Mouse (Mus musculus) left cerebral cortex, postnatal 36 days (tissue): ENCODE measurements around the gene Fam120a. TPM values are rescaled to one million over a fixed set of nuclear protein-coding genes. Genes with fewer than 3 reads are reported as not detected.
A peak's percentile ranks its signal among the peaks of the same experiment; 100 is the strongest.

Source experiments
- DNase-seq, 2 experiments: peaks; one replicate each; pipeline ENCODE4 v3.0.0; 2021 to 2022; ENCODE audit warnings: low spot score in 2 of 2, mixed read lengths in 1 of 2
- intact Hi-C: fragments of 180-260 bp; cut with DNase I; formaldehyde crosslinking; loops from one replicate; pipeline ENCODE4 v1.15.1; 2025
- total RNA-seq, 2 experiments: library from RNA; stranded (reverse); gene quantifications; 2 replicates each; pipeline ENCODE4 v1.2.3; 2021

The Fam120a gene
- total RNA-seq, 2 experiments from 2014 or later, result 105 to 119 TPM

DNA sequence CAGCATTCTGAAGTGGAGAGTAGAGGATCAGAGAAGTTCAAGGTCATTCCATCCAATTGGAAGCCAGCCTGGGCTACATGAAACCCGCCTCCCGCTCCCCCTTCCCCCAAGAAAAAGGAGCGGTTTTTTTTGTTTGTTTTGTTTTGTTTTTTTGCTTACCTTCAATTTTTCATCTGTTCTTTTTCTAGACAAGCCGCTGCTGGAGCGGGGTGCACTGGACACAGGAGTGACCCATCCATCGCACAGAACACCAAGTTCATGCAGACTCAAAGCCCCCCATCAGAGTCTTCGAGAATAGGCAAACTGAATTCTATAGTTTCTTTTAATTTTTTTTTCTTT, 902 bp upstream of the Fam120a start:
- no peak for DNase-seq
- intact Hi-C loops, result loop anchor here (5.0 kb wide), 1 partner anchor 96 kb away; the partner anchor contains the start of gene Phf2

DNA sequence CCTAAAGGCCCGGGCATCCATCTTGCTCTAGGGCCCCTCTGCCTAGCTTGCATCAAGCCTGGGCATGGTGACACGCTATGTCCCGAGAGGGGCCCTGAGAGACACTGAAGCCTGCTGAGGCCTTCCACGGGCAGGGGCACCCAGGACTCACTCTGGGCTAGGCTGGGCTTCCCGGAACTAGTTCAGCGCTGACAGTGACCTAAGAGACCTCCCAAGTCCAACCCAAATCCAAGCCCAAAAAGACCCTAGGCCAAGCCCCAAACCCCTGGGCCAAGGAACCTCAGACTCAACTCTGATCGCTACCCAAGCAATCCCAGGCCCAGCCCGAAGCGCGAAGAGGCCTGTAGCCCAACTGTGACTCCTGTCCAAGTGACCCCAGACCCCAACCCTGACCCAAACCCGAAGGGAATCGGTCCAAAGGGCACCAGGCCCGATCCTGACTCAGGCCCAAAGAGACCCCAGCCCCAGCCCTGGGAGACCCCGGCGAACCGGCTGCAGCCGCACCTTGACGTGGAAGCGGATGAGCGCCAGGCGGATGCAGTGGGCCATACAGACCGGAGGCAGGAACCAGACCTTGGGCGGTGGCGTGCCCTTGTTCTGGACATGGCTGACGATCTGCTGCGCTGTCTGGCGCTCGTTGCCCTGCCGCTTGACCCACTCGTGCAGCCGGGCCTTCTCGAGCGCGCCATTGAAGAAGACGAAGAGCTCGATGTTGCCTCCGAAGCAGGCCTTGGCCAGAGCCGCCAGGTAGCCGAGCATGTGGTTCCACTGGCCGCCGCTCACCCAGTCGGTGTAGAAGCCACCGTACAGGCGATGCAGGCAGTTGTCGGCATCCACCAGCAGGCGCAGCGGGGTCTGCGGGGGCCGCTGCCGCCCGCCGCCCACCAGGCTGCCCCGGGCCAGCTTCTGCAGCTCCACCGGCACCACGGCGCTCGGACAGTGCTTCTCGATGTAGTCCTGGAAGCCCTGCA, 681 bp downstream of the Fam120a start:
- DNase-seq, result peak; percentile 60 to 62
- intact Hi-C loops, result loop anchor here (5.0 kb wide), 1 partner anchor 95 kb away; the partner anchor contains the start of gene Phf2

DNA sequence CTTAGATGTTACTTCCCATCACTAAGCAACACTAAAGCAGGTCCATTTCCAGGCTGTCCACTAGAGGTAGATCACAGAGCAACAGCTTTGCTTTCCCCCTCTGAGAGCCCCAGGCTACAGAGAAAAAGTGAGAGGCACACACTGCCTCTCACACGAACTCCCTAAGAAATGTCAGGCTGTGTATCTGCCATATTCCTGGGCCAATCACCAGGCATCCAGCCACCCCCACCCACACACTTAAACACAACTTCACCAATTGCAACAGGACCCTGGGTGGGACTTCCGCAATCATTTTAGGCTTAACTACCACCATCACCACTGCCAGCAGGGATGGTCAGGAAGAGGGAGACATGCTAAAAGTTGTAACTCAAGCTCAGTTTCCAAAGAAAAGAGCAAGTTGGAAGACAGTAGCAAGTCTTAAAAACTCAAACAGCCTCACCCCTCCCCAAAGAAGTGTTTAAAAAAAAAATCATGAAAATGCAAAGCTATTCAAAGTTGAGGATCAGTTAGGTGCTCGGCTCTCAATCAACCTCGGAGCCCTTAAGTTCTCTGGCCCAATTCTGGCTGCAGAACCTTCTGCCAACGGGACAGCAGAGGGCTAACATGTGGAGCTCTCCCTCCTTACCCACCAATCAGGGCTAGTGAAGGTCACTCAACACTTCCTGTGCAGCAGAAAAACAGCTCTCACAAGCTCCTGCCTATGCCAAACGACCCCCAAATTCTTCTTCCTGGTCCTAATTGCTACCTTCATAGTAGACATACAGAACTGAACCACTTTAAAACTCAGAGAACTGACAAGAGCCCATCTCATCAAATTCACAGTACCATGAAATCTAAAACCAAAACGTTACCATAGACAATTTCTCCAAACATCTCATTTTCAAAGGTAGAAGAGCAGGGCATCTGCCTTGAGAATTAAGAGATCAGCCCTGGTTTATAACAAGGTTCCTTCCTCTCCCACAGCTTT, 2.0 kb downstream of the Fam120a start:
- peak; percentile 58 to 64 for DNase-seq
- intact Hi-C loops, result loop anchor here (5.0 kb wide), 1 partner anchor 94 kb away; the partner anchor contains the start of gene Phf2

DNA sequence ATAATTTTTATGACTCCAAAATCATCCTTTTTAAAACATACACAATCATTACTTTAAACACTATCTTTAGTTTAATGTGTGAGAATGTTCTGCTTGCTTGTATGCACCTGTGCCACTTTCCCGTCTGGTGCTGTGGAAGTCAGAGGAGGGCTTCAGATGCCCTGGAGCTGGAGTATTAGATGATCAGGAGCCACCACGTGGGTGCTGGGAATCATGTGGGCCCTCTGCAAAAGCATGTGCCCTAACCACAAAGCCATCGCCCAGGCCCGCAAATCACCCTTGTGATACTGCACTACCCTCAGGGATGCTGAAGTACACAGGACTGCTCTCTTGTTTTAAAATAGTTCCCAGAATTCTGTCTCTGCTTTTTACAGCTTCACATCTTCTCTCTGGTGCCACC, 3.0 kb downstream of the Fam120a start:
- intact Hi-C loops, result loop anchor here (5.0 kb wide), 1 partner anchor 93 kb away; the partner anchor contains the start of gene Phf2
- DNase-seq, result no peak

DNA sequence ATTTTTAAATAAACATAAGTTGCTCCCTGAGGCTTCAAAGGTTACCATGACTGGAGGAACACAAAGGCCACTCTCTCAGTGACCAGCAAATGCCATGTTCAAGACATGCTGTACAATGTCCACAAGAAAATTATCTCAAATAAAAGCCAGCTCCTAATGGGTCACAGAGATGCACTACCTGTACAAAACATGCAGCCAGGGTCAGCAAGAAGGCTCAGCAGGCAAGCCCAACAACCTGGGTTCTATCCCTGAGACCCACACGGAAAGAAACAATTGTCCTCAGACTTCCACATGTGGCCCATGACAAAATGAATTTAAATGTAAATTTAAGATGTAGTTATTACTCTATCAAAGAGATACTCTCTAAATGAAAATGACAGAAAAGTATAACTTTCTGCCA, 4.7 kb downstream of the Fam120a start:
- no peak for DNase-seq
- intact Hi-C loops, result no loop called here

DNA sequence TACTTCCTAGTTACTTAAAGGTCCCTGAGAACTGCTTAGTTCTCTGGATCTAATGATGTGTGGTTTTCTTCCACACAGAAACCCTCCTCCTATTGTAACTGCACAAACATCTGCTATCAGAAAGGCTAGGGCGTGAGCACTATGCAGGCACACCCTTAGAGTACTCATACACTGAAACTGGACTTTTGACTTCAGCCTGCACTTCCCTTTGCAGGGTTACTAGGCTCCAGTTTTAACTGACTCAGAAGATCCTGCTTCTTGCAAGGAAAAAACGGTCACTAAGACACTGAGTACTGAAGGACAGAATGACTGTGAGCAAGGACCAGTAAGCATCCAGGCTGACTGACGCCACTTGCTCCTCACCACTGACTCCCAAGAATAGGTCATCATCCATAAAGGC, 5.3 kb downstream of the Fam120a start:
- DNase-seq, result no peak
- intact Hi-C loops, result no loop called here

DNA sequence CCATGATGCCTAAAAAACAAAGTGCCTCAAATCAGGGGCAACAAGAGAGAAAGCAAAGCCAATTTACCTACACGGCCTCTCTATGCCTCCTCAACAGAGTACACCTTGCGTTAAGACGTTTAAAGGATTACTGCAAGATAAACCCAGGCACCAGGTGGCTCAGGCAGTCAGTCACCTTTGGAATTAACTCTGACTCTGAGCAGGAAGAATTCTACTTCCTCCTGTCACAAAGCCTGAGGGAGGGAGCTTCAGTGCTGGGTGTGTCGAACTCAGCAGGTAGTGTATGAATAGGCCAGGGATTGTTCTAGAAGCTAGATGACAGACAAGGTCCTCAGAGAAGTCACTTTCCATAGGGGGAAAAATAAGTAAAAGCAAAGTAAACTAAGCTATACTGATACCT, 9.2 kb downstream of the Fam120a start:
- DNase-seq, result no peak
- intact Hi-C loops, result no loop called here

DNA sequence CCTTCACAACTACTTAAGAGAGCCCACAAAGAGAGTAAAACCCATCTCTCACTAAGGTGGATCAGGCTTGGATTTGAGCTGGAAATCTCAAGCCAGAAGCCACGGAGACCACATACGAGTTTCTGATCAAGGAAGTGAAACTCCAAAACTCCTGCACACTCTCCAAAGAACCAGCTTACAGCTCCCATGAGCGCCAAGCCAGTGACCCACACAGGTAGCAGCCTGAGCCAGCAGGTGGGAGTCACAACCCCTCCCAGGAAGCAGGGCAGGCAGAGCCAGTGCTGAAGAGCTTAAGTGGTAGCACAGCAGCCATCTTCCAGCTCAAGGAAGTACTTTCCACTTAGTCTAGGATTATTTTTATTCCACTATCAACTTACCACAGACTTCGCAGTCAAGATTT, 13.0 kb downstream of the Fam120a start:
- intact Hi-C loops, result no loop called here

DNA sequence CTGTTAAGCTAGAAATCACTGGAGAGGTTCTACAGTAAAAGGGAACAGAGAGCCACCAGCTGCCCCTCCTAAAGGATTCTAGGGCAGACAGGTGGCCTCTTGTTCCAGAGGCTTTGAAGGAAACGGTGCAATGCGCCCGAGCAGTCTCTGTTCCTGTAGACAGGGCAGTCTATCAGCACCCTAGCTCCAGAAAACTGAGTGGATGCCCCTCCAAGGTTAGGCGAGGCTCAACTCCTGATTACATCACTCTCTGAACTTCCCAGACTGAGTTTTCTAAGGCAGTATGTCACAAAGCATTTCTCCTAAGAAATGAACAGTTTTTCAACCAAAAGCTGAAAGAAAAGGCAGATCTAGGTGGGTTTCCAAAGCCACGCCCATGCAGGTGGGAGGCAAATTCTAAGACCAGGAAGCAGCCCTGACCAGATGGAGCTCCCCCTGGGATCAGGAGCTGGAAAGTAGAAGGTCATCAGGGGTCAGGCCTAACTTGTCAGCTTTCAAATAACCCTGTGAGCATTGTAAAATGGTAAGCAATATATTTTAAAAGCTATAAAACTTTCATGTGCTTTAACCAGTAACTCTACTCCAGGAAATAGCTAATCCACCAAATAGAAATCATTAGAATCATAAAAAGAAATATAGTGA, 17.1 kb downstream of the Fam120a start:
- intact Hi-C loops, result no loop called here

More for the DNA sequence above, 13.0 kb downstream of the Fam120a start:
- DNase-seq, result no peak

DNA sequence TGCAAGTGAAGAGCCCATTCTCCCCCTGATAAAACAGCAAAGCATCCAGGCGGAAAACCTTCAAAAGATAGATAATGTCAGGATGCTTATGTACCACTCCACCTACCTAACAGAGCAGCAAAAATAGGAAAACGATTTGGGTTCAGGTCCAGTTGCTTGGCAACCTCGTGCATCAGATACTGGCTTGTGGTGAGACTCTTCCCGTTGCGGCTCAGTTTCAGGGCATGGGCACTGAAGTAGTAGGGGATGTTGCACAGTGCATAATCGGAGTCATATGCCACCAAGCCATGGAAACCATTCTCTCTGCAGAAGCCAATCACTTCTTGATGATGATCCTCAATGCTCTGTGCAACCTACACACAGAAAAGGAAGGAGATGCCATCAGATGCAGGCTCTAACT, 18.9 kb downstream of the Fam120a start:
- intact Hi-C loops, result no loop called here
- no peak for DNase-seq

More for the DNA sequence above, 17.1 kb downstream of the Fam120a start:
- no peak for DNase-seq

DNA sequence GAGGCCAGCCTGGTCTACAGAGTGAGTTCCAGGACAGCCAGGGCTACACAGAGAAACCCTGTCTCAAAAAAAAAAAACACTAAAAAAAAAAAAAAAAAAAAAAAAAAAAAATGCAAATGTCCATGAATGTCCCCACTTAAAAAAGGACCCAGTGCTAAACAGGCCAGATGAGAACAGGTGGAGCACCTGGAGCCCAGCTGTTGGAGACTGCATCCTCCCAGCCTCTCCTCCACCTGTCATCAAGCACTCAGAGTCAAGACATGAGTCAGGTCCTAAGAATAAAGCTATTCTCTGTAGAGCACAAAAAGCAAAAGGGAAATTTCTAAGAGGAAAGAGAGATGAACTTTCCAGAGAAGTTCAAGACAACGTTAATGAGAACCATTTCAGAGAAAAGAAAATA, 23.2 kb downstream of the Fam120a start:
- no peak for DNase-seq
- intact Hi-C loops, result no loop called here

DNA sequence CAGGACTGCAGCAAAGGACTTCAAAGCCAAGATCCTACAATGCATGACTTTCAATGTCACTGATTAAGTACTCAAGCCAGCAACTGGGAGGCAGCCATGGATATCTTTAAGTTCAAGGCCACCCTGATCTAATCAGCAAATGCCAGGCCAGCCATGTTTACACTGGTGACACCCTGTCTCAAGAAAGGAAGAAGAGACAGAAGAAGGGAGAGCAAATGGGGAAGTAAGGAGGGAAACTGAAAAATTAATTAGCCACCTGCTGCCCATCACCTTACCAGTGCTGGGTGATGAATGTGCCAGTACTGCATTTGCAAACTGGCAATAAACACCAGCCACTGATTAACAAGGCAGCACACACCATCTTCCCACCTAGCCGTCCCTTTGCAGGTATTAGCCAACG, 25.3 kb downstream of the Fam120a start:
- DNase-seq, result no peak
- intact Hi-C loops, result no loop called here

DNA sequence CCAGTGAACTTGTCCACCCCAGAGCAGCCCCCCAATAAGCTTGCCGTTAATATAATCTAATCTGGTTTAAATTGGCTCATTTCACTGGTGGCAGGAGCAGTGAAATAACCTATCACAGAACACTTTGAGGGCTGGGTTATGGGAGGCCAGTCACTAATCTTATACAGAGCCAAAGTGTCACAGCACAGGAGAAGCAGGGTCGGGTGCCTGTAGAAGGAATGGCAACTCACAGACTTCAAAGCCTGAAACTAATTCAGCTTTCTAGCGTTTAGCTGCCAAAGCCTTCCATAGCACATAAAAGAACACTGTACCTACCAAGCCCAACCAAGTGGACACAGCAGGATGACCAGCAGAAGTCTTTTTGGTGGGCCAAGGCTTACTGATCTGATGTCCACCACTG, 26.0 kb downstream of the Fam120a start:
- intact Hi-C loops, result no loop called here
- no peak for DNase-seq

DNA sequence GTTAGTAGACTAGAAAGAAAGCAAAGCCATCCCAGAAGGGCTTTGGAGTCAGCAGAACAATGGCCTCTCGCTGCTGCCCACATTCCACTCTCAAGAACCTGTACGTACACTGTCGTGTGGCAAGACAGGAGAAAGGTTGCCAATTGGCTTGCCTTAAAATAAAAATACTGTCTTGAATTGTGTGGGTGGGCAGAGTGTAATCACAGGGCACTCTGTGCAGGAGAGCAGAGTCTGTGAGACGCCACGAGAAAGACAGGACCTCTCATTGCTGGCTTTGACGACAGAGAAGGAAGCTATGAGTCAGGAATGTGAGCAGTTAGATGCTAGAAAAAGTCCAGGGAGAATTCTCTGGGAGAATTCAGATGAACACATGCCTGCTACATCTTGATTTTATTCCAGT, 33.2 kb downstream of the Fam120a start:
- no peak for DNase-seq

DNA sequence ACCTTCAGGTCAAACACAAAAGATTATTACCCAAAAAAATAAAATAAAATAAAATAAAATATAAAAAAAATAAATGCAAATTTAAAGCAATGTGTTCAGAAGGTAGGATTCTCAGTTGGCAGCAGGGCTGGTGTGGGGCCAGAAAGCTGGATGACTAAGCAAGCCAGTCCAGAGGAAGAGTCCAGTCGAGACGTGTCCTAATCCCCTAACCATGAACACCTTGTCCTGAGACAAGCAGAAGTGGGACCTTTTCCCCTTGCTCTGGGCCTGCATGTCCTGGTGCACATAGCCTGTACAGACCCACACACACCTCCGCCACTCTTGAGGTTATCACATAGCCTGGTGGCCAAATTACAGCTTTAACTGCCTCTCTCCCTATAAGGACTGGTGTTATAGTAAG, 35.1 kb downstream of the Fam120a start:
- DNase-seq, result no peak
- intact Hi-C loops, result no loop called here

More for the DNA sequence above, 33.2 kb downstream of the Fam120a start:
- intact Hi-C loops, result no loop called here

DNA sequence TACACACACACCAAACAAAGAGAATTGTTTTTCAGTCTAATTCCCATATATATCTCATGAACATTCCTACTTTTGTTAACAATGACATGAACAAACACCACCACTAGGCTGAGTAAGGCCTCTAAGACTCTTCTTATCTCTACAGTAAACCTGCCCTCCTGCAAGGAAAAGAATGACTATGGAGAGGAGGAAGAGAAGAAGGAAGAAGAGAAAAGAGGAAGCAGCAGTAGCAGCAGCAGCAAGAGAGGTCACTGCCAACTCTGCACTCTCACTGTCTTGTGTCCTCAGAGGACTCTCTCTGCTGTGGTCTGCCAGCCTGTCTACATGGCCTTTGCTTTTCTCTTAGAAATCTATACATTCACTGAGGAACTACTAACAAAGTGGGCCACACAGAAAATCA, 36.1 kb downstream of the Fam120a start:
- intact Hi-C loops, result no loop called here
- no peak for DNase-seq

DNA sequence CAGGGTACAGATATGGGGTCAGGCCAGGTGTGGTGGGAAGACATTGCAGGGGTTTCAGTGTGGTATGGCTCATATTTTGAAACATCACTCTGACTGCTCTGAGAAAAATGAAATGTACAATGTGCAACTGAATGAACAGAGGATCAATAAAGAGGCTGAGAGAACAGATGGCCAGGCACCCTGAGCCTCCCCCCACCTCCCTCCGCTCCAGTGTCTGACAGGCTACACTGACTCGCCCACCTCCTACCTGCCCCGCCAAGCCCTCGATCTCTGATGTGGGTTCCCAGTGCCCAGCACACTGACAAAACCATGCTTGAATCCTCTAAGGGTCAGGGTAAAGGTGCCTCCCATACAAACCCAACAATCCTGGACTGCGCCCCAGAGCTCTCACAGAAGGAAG, 36.6 kb downstream of the Fam120a start:
- intact Hi-C loops, result no loop called here

DNA sequence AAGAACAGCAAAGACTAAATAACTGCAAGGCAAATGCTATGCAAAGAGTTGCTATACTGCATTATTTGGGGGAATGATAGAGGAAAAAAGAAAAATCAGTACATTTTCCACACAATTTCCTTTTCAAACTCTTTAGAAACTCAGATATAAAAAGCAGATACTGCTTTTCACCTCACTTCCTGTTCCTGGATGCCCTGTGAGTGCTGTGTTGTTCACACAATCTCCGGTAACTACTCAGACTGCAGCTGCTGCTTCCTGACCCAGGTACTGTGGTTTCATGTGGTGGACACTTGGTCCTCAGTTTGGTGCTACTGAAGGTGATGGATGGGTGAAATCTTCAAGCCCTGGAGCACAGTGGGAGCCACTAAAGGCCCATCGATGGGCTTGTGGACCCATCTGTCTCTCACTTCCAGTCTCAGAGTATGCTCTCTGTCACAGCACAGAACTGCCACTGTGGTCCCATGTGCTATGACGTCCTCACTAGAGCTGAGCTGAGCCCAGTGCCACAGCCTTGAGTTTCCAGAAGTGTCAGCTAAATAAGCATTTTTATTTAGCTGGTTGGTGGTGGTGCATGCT, 38.2 kb downstream of the Fam120a start:
- intact Hi-C loops, result no loop called here
- no peak for DNase-seq

More for the DNA sequence above, 36.6 kb downstream of the Fam120a start:
- no peak for DNase-seq

DNA sequence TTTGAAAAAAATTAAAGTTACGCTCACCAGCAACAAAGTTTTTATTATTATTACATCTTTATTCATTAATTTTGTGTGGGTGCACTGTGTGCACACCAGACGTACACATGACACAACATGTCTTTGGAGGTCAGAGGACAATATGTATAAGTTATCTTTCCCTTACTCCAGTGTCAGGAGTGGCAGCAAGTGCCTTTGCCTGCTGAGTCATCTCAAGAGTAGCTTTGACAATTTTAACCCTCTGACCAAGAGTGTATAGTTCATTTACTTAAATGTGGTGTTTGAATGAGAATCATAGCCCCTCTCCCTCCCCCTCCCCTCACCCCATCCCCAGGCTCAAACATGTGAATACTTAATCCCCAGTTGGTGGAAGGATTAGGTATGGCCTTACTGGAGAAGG, 40.2 kb downstream of the Fam120a start:
- no peak for DNase-seq
- intact Hi-C loops, result no loop called here
